Mouse (Mus musculus) spleen, postnatal 0 days (tissue): Measurements from ENCODE around the gene Dlst. TPM values are rescaled to one million over a fixed set of nuclear protein-coding genes. Genes with fewer than 3 reads are reported as not detected.

Source experiments
- polyA plus RNA-seq: library from polyadenylated mRNA; unstranded; fragments of >200 nt; fragmentation: Nextera tagmentation; extraction: Ambion mirVana; gene quantifications from 2 replicates; pipeline ENCODE4 v1.2.1, GENCODE M21; 2015

The Dlst gene
- 72.5 and 78.6 TPM in 2 replicates for polyA plus RNA-seq

DNA sequence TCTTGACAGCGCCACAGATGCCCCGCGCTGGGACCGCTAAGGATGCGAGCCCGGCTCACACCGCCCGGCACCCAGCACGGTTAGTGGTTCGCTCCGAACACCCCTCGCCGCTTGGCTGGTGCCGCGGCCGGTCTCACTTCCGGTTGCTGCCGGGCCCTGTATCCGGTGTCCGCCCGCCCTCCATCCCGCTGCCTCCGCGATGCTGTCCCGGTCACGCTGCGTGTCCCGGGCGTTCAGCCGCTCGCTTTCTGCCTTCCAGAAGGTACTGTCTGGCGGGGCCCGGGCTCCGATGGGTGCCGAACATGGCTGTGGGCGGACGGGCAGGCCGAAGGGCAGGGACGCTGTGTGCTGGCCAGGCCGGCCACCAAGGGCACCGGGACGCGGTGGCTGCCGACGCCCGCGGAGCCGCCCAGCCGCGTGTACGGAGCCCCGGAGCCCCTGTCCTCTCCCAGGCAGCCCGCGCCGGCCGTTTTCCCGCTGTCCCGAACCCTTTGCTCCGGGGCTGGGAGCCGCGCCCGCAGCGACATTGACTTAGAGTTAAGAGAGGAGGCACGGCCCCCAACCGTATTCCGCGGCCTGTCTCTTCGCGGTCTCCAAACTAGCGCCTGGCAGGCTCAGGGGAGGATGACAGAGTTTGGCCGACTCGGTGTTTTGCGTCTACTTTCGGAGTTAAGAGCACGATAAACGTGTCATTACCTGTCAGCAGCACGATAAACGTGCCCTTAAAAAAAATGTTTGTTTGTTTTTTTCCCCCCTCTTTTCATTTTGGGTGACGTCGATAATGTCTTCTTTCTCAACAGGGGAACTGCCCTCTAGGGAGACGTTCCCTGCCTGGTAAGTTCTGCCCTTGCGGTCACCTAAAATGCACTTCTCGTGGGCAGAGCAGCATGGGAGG is at the start of gene Dlst, which contains the start of gene Prox2:
Gene Dlst, plus strand, starts transcription at position 136 of the 895 bp plus-strand sequence.
Gene Prox2, minus strand, starts transcription at position 62 of the 895 bp plus-strand sequence.

DNA sequence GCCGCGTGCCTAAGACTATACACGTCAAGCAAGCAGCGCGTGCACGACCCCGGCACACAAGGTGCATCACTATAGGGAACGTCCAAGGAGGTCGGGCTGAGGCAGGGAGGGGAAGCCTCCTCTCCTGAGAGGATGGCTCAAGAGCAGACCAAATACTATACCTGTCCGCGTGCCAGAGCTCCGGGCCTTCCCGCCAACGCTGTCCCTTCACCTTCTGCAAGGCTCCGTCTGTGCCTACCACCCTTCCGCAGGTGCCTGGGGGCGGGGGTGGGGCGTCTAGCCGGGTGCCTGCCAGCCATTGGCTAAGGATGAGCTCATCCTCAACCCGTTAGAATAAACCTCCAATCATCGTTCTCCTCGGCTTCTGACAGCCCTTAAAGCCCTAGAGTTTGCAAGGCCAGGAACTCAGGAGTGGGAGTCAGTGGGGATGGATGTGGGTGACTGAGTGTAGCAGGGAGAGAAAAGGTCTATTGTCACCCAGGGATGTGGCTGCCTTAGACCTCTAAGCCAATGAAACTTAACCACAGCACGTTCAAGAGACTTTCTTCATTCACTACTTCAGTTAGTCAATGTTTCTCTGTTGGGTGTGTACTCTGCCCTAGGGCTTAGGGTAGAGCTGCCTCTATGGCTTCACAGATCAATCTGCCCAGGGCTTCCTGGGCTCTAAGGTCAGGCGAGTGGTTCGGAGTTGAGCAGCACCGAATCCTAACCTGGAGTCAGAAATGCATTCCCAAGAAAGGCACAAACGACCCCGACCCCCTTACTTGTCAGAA is 40.6 kb downstream of the Dlst start, which contains the start of gene Rps6kl1:
Gene Rps6kl1, minus strand, starts transcription at position 263 of the 773 bp plus-strand sequence.

DNA sequence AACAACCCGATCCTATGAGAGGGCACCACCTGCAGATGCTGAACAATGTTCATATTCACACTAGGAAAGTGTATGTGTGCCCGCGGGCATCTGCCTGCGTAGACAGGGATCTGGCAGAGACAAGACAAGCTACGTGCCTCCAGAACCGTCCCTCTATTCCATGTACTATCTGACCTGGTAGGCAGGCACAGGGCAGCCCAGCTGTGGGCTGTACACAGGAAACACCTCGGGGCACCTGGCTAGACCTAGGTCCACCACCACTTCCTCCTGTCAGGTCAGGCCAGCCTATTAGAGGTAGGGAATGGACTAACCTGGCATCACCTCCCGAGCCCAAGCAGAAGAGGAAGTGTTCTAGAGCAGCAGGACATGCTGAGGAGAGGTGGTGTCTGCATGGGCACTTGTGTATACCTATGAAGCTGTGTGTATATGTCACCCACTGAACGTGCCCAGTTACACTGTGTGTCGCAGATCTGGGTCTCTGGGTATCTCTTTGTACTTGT is 67.2 kb downstream of the Dlst start, which contains the start of gene Pgf:
Gene Pgf, minus strand, starts transcription at position 51 of the 500 bp plus-strand sequence.

Other genes with a start within 250 kb of the Dlst start
- gene Ltbp2, start 234.3 kb upstream of the Dlst start, polyA plus RNA-seq = 8.6 and 10.4 TPM in 2 replicates
- gene Fcf1, start 139.9 kb upstream of the Dlst start, polyA plus RNA-seq = 150 and 155 TPM in 2 replicates
- 12.0 and 12.6 TPM in 2 replicates for gene Arel1, start 139.9 kb upstream of the Dlst start, polyA plus RNA-seq
- gene Ylpm1, start 114.5 kb upstream of the Dlst start, polyA plus RNA-seq = 16.5 and 17.2 TPM in 2 replicates
- gene Prox2, start 74 bp upstream of the Dlst start, polyA plus RNA-seq = 4.5 and 4.8 TPM in 2 replicates
- 0.41 and 0.55 TPM in 2 replicates for gene Rps6kl1, start 40.4 kb downstream of the Dlst start, polyA plus RNA-seq
- gene Pgf, start 67.0 kb downstream of the Dlst start, polyA plus RNA-seq = 1.6 and 2.3 TPM in 2 replicates
- gene Eif2b2, start 108.6 kb downstream of the Dlst start, polyA plus RNA-seq = 49.3 and 50.6 TPM in 2 replicates
- gene Mlh3, start 159.8 kb downstream of the Dlst start, polyA plus RNA-seq = 3.1 and 3.9 TPM in 2 replicates
- gene Acyp1, start 177.6 kb downstream of the Dlst start, polyA plus RNA-seq = 68.7 and 76.7 TPM in 2 replicates
- gene Zc2hc1c, start 177.8 kb downstream of the Dlst start, polyA plus RNA-seq = 1.9 and 2.2 TPM in 2 replicates
- 8.3 and 10.0 TPM in 2 replicates for gene Nek9, start 228.5 kb downstream of the Dlst start, polyA plus RNA-seq